Mouse (Mus musculus) C2C12 (cell line): ENCODE results near the gene Atp13a2.

Experiments
- CEBPB ChIP-seq: IDR thresholded peaks from one replicate; pipeline ENCODE4 v1.6.1; 2011; ENCODE audit warnings: low read depth, mild to moderate bottlenecking, control low read depth, moderate library complexity
- CTCF ChIP-seq: IDR thresholded peaks from one replicate; pipeline ENCODE4 v1.5.1; 2011; ENCODE audit not compliant: control insufficient read depth, insufficient read depth, insufficient read length
- FOSL1 ChIP-seq: IDR thresholded peaks from one replicate; pipeline ENCODE4 v1.8.0; 2011; ENCODE audit warnings: mild to moderate bottlenecking, low read length; ENCODE audit not compliant: poor library complexity, insufficient read depth, severe bottlenecking
- MAX ChIP-seq: IDR thresholded peaks from one replicate; pipeline ENCODE4 v1.6.1; 2011; ENCODE audit warnings: mild to moderate bottlenecking, control low read depth
- MYOD1 ChIP-seq: IDR thresholded peaks from one replicate; pipeline ENCODE4 v1.6.1; 2011; ENCODE audit warnings: low read depth; ENCODE audit not compliant: control insufficient read depth, insufficient read length
- MYOG ChIP-seq: IDR thresholded peaks from one replicate; pipeline ENCODE4 v1.6.1; 2011; ENCODE audit not compliant: control insufficient read depth, insufficient read length; ENCODE audit errors: extremely low read depth
- USF1 ChIP-seq: IDR thresholded peaks from one replicate; pipeline ENCODE4 v1.6.1; 2011; ENCODE audit warnings: low read depth, mild to moderate bottlenecking, control low read depth, moderate library complexity

GRCm38 (mm10) chr4:141041117-141041516, 54.4 kb downstream of the Atp13a2 start:
- TF ChIP-seq CTCF (no peak), USF1 (no peak), MAX (no peak), FOSL1 (no peak), CEBPB (no peak), MYOD1 (no peak), MYOG (no peak)
